Mouse (Mus musculus) embryo, embryonic 9.5 days (tissue): ENCODE results near the gene Ptafr.

ENCODE experiments used
- DNase-seq: peaks from one replicate; pipeline ENCODE4 v3.0.0-alpha.2; 2017; ENCODE audit errors: extremely low spot score

Ptafr gene

GRCm38 (mm10) chr4:132563965-132564364 lies at the start of gene Ptafr:
Gene Ptafr, plus strand, starts transcription at chr4:132564067.
- DNase-seq = no peak

- peak; percentile 91 for DNase-seq
Observed at GRCm38 (mm10) chr4:132514555-132515135, 49.2 kb upstream of the Ptafr start.

- peak; percentile 86 for DNase-seq
Observed at GRCm38 (mm10) chr4:132515369-132516155, 48.3 kb upstream of the Ptafr start.

DNA sequence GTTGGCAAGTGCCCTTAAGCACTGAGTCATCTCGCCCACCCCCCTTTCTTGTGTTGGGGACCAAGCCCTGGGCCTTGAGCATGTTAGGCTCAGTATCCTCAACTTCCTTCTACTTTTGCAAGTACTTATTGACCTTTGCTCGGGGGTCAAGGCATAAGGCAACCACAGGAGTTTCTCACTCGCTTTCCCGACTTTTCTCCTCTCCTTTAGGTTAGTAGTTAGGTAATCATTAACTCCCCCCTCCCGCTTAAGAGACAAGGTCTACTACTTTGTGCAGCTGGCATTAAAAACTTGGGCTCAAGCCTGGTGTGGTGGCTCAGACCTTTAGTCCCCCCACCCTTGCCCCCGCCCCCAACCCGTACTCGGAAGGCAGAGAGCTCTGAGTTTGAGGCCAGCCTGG lies 45.8 kb upstream of the Ptafr start:
- no peak for DNase-seq

DNA sequence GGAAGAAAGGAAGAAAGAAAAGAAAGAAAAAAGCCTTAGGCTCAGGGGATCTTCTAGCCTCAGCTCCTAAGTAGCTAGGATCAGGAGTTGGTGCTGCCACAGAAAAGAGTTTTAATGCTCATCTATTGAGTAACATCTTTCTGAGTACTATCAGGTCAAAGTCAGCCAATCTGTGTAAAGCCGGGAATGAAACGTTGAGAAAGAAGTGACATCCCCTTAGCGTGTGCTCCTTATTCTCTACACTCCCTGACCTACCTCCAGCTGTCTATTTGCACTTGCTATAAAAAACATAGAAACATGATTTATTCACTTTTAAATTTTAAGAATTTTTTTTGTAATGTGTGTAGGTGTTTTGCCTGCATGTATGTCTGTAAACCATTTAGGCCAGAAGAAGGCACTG lies 44.7 kb upstream of the Ptafr start:
- DNase-seq = no peak

- DNase-seq = no peak
Observed at GRCm38 (mm10) chr4:132524321-132524741, 39.5 kb upstream of the Ptafr start.

DNA sequence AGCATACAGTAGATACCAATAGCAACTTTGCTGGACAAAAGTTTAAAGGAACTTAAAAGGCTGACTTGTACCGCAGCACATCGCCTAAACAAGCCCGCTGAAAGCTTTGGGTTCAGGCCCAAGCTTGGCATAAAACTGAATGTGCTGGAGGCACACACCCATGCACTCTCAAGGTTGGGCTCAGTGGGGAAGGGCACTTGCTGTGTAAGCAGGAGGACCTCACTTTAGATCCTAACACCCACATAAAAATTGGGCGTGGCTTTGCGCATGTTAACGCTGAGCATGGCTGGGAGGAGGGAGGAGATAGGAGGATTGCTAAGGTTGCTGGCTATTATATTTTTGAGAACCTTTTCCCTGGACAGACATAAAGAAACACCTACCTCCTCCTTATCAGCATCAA lies 39.1 kb upstream of the Ptafr start:
- no peak for DNase-seq

DNA sequence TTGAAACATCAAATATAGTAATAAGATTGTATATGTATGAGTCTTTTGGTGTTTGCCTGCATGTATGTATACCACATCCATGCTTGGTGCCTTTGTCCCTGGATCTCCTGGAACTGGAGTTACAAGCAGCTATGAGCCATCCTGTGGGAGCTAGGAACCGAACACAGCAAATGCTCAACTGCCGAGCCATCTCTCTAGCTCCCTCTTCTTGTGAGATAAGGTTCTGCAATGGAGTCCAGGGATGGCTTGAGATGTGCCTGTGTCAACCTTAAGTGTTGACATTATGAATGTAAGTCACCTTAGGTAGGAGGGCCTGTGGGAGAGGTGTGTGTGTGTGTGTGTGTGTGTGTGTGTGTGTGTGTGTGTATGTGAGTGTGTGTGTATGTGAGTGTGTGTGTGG lies 37.2 kb upstream of the Ptafr start:
- DNase-seq = no peak

GRCm38 (mm10) chr4:132527917-132528522 lies 35.8 kb upstream of the Ptafr start:
- no peak for DNase-seq

DNA sequence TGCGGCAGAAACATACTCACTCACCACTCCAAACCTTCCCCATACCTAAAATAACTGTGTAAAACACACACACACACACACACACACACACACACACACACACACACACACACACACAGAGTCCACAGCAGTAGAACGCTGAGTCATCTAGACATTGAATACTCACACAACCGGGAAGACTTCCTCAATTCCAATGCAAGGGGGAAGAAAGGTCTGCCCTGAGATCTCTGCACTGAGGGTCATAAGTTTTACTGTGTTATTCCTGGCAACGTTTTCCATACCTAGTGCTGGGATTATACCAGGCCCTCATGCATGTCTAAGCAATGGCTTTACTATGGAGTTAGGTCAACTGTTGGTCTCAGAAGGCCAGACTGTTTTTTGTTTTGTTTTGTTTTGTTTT lies 34.5 kb upstream of the Ptafr start:
- no peak for DNase-seq

GRCm38 (mm10) chr4:132530033-132530804 lies 33.6 kb upstream of the Ptafr start:
- DNase-seq = no peak

- DNase-seq = no peak
Observed at GRCm38 (mm10) chr4:132532496-132532895, 31.4 kb upstream of the Ptafr start.

DNA sequence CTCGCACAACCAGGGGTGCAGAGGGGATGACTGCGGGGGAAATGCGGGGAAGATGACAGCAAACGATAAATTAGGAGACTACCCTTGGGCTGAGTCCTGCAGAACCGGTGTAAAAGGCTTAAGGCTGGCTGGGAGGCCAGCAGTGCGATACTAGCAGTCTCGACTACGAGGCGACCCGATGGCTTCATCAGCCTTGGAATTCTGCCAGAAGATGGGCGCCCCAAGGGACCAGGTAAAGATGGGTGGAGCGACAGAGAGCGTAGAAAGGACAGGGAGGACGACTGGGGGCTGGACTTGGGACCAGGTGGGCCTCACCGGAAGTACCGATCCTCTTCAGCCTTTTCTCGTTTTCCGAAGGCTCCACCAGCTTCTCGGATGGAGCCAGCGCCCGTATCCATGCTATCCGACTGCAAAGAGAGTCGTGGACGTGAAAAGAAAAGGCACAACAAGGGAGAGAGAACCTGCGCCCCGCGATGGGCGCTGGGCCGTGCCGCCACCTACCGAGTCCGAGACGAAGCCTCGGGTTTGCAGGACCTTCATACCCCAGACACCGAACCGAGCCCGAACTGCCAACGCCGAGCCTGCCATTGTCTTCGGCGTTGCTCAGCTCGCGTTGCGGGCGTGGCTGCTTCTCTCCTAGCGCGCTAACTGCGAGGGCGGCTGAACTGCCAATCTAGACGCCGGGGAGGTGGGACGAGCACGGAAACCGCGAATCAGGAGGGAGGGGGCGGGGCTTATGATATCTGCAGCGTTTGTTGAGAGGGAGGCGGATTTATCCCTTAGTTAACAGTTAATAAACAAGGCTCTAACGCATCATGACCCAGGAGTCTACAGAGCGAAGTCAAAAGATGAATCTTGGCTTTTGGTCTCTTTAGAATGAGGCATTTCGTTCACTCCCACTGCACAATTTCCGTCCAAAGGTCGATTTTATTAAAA lies 30.6 kb upstream of the Ptafr start, which contains the start of gene Atpif1:
TSS of gene Atpif1 (minus strand) at position 679 of the 936 bp plus-strand sequence.
- DNase-seq = peak; percentile 91

GRCm38 (mm10) chr4:132535406-132536121 lies 28.3 kb upstream of the Ptafr start, which contains the start of gene Dnajc8:
Gene Dnajc8, plus strand, starts transcription at chr4:132535550.
- peak; percentile 89 for DNase-seq

- no peak for DNase-seq
Observed at GRCm38 (mm10) chr4:132539481-132539880, 24.4 kb upstream of the Ptafr start.

- DNase-seq = no peak
Observed at GRCm38 (mm10) chr4:132541413-132541812, 22.5 kb upstream of the Ptafr start.

DNA sequence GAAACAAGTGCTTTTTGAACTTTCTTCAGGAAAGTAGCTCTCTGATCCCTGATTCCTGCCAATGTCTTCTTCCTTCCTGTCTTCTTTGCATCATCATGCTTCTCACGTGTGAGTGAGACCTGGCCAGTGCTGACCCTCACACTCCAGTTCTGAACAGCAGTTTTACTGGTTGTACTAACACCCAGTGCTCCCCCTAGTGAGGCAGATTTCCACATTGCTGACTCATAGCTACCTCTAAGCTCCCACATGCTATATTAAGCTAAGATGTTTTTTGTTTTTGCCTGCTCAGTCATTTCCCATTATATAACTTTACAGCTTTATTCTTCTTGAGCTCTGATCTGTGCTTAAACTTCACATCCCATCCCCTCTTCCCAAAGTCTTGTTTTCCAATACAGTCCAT lies 21.1 kb upstream of the Ptafr start:
- no peak for DNase-seq

DNA sequence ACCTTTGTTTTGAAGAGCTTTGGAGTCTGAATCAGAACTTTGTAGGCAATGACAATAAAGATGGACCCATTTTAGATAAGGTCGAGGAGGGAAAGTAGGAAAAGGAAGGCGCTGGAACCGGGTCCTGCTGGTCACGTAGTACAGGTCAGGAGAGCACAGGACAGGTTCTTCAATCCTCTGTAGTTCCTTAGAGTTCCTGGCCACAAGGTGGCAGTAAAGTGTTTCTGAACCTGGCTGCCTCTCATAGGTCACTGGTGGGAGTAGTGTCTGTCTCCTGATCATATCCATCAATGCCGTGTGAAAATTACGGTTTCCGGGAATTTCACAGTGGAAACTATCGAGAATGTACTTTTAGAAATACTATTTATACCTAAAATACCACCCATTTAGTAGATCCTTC lies 18.0 kb upstream of the Ptafr start:
- peak; percentile 56 for DNase-seq

- DNase-seq = no peak
Observed at GRCm38 (mm10) chr4:132554221-132554620, 9.6 kb upstream of the Ptafr start.

DNA sequence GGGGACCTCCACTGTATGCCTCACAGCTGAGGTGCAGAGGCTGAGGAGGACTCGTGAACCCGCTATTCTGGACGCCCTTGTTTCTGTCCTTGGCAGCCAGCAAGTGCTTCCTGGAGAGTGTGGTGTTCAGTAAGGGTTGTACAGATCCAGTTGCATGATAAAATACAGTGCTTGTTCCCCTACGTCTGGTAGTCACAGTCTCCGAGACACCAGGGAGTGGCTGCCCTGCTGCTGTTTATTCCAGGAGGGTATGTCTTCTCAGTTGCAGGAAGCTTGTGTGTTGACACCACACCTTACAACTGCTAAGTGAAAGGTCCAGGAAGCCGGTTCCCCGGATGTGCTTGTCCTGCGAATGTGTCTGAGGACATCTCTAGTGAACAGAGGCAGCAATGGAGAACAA lies 9.2 kb upstream of the Ptafr start:
- DNase-seq = no peak
